Mouse (Mus musculus) liver, embryonic 18 days (tissue): ENCODE results near the gene Gpr176. TPM values are rescaled to one million over a fixed set of nuclear protein-coding genes. Genes with fewer than 3 reads are reported as not detected.

Source experiments
- polyA plus RNA-seq: library from polyadenylated mRNA; depleted of rRNA; stranded (reverse); fragments of >200 nt; gene quantifications from 2 replicates; pipeline ENCODE4 v1.2.3, GENCODE M21; 2012; rRNA removed

Gene Gpr176
- 0.23 and 0.24 TPM in 2 replicates for polyA plus RNA-seq

GRCm38 (mm10) chr2:118372901-118373571, at the start of gene Gpr176:
TSS of gene Gpr176 (minus strand) at chr2:118373419.

GRCm38 (mm10) chr2:118388341-118389335, 15.4 kb upstream of the Gpr176 start, which contains the start of gene Eif2ak4:
TSS of gene Eif2ak4 (plus strand) at chr2:118388618.

DNA sequence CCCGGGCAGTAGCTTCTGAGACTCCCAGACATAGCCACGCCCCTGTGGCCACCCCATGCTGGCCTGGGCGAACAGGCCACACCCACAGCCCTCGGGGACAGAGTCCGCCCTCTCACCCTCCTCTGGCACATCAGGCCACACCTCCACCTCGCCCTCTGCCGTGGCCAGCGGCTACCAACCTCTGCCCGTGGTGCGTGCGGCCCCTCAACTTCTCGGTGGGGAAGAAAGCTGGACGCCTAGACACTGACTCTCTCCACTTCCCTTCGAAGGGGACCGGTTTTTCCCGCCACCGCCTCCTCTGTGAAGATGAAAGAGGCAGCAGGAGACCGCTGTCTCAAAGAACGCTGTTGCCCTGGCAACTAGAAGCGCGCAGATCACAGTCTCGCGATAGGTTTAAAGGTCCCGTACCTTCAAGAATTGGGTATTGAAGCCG, 116.6 kb downstream of the Gpr176 start, which contains the start of gene Fsip1:
Fsip1 (minus strand) TSS at position 346 of the 433 bp plus-strand sequence.

Other genes starting within 250 kb of the Gpr176 start
- 0.11 and 0.19 TPM in 2 replicates for gene Fsip1, start 116.5 kb downstream of the Gpr176 start, polyA plus RNA-seq
- gene Eif2ak4, start 15.2 kb upstream of the Gpr176 start, polyA plus RNA-seq, result 8.6 and 9.6 TPM in 2 replicates
- gene Srp14, start 106.3 kb upstream of the Gpr176 start, polyA plus RNA-seq, result 74.7 and 76.9 TPM in 2 replicates
- gene Bmf, start 176.3 kb upstream of the Gpr176 start, polyA plus RNA-seq, result 1.8 and 2.4 TPM in 2 replicates
- 16.4 and 18.4 TPM in 2 replicates for gene Bub1b, start 224.8 kb upstream of the Gpr176 start, polyA plus RNA-seq